Mouse (Mus musculus): ENCODE results near the gene Egf. TPM values are rescaled to one million over a fixed set of nuclear protein-coding genes. Genes with fewer than 3 reads are reported as not detected.

The Egf gene
- polyA plus RNA-seq, 1 experiment: 3.5 TPM

DNA sequence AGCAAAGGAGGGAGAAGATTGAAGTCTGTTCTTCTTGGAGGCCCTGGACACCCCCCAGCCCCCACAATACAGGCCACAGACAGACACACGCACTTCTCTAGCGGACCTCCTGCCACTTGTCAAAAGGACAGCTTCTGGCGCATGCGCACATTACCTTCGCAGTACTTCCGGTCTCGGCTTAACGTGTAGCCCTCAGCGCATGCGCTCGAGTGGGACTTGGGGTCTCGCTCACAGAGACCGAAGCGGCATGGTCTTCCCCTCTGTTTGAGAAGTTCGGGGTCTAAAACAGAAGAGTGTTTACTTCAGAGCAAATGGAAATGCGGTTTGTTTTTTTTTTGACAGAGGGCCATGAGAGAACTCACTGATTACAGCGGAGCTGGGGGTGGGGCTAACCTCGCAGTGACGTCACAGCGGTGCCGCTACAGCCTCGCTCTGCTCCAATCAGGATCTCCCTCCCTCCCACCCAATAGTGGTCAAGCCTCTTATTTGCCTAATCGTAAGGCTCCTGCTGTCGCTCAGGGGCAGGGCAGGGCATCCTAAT, 30.1 kb downstream of the Egf start:
- peak; percentile 91 for TF ChIP-seq POLR2A (IDR thresholded peaks at IDR 0.05; ENCODE audit: extremely low read depth, insufficient read depth, low read length)
- no peak for TF ChIP-seq CTCF (IDR thresholded peaks at IDR 0.05; ENCODE audit: extremely low read depth, insufficient read depth, low read length)

DNA sequence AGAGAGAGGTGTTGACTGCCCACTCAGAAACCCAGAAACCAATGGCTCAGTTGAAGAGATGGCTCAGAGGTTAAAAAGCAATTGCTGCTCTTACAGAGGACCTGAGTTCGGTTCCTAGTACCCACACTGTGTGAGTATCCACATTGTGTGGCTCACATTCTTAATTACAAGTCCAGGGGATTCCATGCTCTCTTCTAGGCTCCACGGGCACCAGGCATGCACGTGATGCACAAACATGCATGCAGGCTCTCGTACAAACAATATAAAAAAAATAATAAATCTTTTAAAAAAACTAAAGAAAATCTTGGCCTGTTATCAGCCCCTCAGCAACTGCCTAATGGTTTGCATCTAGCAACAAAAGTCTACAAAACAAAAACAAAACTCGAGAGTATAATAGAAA, 30.6 kb downstream of the Egf start:
- peak overlapping the region; percentile 86; the same call in 1 of the 2 replicates for H3K27ac ChIP-seq (ENCODE audit: insufficient read depth, low read length)
- H3K4me3 ChIP-seq (ENCODE audit: insufficient read depth, low read length): peak overlapping the region; percentile 51
- no peak for TF ChIP-seq POLR2A (IDR thresholded peaks at IDR 0.05; ENCODE audit: extremely low read depth, insufficient read depth, low read length)
- TF ChIP-seq CTCF (IDR thresholded peaks at IDR 0.05; ENCODE audit: extremely low read depth, insufficient read depth, low read length): no peak
- no peaks in the 10 kb centered on the region for H3K4me1 ChIP-seq (ENCODE audit: control insufficient read depth, insufficient read depth, low read length)

More for the DNA sequence above, 30.1 kb downstream of the Egf start:
- Histone ChIP-seq H3K4me3 (ENCODE audit: insufficient read depth, low read length) (peak overlapping the region; percentile 51), H3K4me1 (ENCODE audit: control insufficient read depth, insufficient read depth, low read length) (no peaks in the 10 kb centered on the region), H3K27ac (ENCODE audit: insufficient read depth, low read length) (peak overlapping the region; percentile 86)

DNA sequence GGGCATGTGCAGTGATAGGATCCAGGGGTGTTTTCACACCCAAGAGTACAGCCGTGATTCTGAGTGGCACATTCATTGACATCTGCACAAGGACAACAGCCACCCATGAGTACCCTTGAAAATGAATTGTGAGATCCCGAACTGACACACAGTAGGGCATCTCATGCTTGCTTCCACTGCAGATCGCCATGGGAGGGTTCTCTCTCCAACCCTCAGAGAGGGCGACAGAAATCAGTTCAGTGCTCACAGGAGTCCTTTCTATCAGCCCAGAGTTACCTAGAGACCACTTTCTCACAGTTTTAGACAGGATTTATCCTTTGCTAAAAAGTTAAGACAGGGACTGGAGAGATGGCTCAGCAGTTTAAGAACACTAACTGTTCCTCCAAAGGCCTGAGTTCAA, 31.8 kb downstream of the Egf start:
- H3K4me1 ChIP-seq (ENCODE audit: control insufficient read depth, insufficient read depth, low read length): no peaks in the 10 kb centered on the region
- TF ChIP-seq CTCF (IDR thresholded peaks at IDR 0.05; ENCODE audit: extremely low read depth, insufficient read depth, low read length) (no peak), POLR2A (IDR thresholded peaks at IDR 0.05; ENCODE audit: extremely low read depth, insufficient read depth, low read length) (no peak)
- H3K4me3 ChIP-seq (ENCODE audit: insufficient read depth, low read length): no peak overlapping the region
- H3K27ac ChIP-seq (ENCODE audit: insufficient read depth, low read length): no peak overlapping the region

DNA sequence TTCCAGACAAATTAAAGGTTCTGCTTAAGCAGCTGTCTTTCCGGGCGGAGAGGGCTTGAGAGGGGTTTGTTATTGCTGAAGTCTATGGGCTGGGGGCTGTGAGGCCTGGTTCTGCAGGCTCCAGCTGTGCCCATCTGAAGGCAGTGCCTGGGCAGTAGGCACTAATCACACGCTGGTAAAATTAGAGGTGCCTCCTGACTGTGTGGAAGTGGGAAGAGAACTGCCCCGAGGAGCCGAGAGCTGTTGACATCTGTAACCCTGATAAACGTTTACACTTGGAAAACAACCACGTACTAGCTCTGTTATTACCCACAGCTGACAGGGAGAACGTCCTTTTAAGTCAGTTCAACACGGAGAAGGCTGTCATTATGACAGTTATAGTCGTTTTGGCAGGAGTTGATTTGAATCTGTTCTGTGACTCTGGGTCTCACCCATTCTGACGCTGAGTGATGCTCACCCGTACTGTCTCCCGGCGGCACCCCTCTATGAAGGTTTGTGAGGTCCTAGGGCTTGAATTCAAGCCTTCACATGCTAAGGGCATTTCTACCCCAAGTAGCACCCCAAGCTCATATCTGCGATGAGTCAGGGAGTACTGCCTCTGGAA, 40.5 kb downstream of the Egf start:
- Histone ChIP-seq H3K4me3 (ENCODE audit: insufficient read depth, low read length) (no peak overlapping the region), H3K4me1 (ENCODE audit: control insufficient read depth, insufficient read depth, low read length) (no peaks in the 10 kb centered on the region), H3K27ac (ENCODE audit: insufficient read depth, low read length) (no peak overlapping the region)
- no peak for TF ChIP-seq POLR2A (IDR thresholded peaks at IDR 0.05; ENCODE audit: extremely low read depth, insufficient read depth, low read length)
- TF ChIP-seq CTCF (IDR thresholded peaks at IDR 0.05; ENCODE audit: extremely low read depth, insufficient read depth, low read length): no peak

DNA sequence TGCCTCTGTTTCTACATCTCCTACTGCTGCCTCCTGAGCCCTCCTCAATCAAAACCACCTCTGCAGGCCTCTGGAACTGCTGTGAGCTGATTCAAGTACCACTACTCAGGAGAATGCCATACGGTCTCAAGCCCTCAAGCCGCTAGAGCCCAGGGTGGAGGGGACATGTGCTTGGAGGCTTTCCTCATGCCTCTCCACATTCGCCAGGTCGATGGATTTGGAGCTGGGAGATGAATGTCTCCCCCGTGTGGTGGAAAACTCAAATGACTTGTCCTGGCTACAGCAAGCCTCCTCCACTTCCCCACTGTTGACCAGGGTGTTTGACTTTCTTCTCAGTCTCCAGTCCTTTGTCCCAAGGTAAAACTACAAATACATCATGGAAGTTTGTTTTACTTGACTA, 47.0 kb downstream of the Egf start:
- no peak overlapping the region for H3K27ac ChIP-seq (ENCODE audit: insufficient read depth, low read length)
- no peak overlapping the region for H3K4me3 ChIP-seq (ENCODE audit: insufficient read depth, low read length)
- TF ChIP-seq CTCF (IDR thresholded peaks at IDR 0.05; ENCODE audit: extremely low read depth, insufficient read depth, low read length): peak; percentile 72
- no peak for TF ChIP-seq POLR2A (IDR thresholded peaks at IDR 0.05; ENCODE audit: extremely low read depth, insufficient read depth, low read length)
- no peaks in the 10 kb centered on the region for H3K4me1 ChIP-seq (ENCODE audit: control insufficient read depth, insufficient read depth, low read length)

DNA sequence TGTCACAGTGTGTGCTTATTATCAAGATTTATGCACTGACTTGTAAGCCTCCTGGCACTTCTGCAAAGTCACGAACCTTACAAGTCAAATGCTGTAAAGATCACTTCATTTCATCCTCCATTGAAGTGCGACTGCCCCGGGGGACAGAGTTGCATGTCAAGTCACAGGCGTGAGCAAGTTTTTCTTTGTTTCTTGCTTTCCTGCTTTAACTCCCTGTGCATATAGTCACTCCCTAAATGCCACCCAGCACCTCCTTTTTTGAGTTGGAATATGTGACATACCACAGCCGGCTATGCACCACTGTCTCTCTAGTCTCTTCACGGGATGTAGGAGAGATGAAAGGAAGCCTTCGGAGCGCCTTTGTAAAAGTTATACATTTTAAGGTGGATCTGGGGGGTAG, 56.2 kb downstream of the Egf start:
- H3K4me1 ChIP-seq (ENCODE audit: control insufficient read depth, insufficient read depth, low read length): no peaks in the 10 kb centered on the region
- no peak overlapping the region for H3K27ac ChIP-seq (ENCODE audit: insufficient read depth, low read length)
- TF ChIP-seq CTCF (IDR thresholded peaks at IDR 0.05; ENCODE audit: extremely low read depth, insufficient read depth, low read length): no peak
- no peak for TF ChIP-seq POLR2A (IDR thresholded peaks at IDR 0.05; ENCODE audit: extremely low read depth, insufficient read depth, low read length)
- no peak overlapping the region for H3K4me3 ChIP-seq (ENCODE audit: insufficient read depth, low read length)

DNA sequence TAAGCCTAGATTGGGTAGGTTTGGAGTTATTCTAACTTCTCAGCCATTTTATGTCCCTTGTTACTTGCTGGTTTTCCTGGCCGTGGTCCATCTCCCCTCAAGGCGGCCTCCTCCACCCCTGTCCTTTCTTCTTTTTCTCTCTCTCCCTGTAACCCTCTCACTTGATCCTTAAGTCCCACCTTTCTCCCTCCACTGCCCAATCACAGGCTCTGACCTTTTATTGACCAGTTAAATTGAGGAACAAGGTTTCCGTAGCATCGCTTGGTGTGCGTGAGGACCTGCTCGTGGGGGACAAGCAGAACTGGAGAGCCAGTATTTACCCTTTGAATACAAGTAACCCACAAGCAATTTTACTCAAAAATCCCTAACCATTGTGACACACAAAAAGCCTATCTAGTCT, 56.8 kb downstream of the Egf start:
- Histone ChIP-seq H3K4me1 (ENCODE audit: control insufficient read depth, insufficient read depth, low read length) (no peaks in the 10 kb centered on the region), H3K4me3 (ENCODE audit: insufficient read depth, low read length) (no peak overlapping the region), H3K27ac (ENCODE audit: insufficient read depth, low read length) (no peak overlapping the region)
- TF ChIP-seq CTCF (IDR thresholded peaks at IDR 0.05; ENCODE audit: extremely low read depth, insufficient read depth, low read length) (no peak), POLR2A (IDR thresholded peaks at IDR 0.05; ENCODE audit: extremely low read depth, insufficient read depth, low read length) (no peak)

DNA sequence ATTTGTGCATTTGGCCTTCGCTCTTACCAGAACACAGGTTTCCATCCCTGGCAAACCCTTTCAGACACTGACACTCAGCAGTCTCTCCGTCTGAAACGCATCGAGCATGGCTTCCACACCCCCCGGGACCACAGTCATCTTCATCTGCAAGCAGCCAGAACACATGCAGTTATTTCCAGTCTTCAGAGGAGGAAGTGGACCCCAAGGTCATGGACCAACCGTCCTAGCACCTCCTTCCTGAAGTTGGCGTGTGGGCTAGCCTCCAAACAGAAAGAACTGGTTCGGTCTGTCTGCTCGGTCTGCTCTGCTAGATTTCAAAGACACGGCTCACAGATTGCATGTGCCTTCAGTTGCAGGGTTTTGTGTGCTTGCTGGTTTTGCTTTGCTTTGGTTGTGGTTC, 57.4 kb downstream of the Egf start:
- Histone ChIP-seq H3K27ac (ENCODE audit: insufficient read depth, low read length) (no peak overlapping the region), H3K4me3 (ENCODE audit: insufficient read depth, low read length) (no peak overlapping the region), H3K4me1 (ENCODE audit: control insufficient read depth, insufficient read depth, low read length) (no peaks in the 10 kb centered on the region)
- TF ChIP-seq CTCF (IDR thresholded peaks at IDR 0.05; ENCODE audit: extremely low read depth, insufficient read depth, low read length) (no peak), POLR2A (IDR thresholded peaks at IDR 0.05; ENCODE audit: extremely low read depth, insufficient read depth, low read length) (no peak)

DNA sequence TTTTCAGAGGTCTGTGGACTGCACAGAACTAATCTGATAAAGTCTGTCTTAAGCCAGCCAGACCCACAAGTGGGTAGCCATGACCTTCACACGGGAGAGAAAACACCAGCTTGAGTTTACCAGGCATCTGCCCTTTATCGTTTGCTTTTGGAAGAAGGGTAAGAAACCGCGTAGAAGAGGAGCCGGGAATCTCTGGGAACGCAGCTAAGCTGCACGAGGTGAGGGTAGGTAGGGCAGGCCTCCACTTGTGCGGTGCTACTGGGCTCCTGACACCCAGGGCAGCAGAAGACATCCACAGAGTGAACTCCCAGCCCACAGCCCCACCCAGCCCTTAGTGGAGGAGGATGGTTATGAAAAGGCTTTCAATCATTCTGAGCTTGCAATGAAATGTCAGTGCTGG, 59.2 kb downstream of the Egf start:
- TF ChIP-seq CTCF (IDR thresholded peaks at IDR 0.05; ENCODE audit: extremely low read depth, insufficient read depth, low read length): no peak
- TF ChIP-seq POLR2A (IDR thresholded peaks at IDR 0.05; ENCODE audit: extremely low read depth, insufficient read depth, low read length): no peak
- Histone ChIP-seq H3K4me3 (ENCODE audit: insufficient read depth, low read length) (no peak overlapping the region), H3K27ac (ENCODE audit: insufficient read depth, low read length) (no peak overlapping the region), H3K4me1 (ENCODE audit: control insufficient read depth, insufficient read depth, low read length) (no peaks in the 10 kb centered on the region)

DNA sequence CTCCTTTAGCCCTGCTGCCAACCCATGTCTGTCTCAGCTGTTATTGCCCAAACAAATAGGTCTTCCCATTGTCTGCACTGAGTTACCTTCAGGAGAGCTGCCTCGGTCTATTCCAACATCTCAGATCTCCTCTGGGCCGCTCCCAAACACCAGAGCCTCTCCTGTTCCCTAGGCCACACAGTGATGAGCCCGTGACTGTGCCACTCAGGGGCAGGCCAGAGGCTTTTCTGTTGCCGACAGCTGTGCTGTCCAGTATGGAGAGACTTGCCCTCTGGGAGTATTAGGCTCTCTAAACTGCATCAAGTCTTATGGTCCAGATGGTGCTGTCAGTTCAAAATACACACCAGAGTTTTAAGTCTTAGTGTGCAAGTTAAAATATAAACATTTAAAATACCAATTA, 61.5 kb downstream of the Egf start:
- Histone ChIP-seq H3K4me3 (ENCODE audit: insufficient read depth, low read length) (no peak overlapping the region), H3K27ac (ENCODE audit: insufficient read depth, low read length) (no peak overlapping the region), H3K4me1 (ENCODE audit: control insufficient read depth, insufficient read depth, low read length) (no peaks in the 10 kb centered on the region)
- no peak for TF ChIP-seq CTCF (IDR thresholded peaks at IDR 0.05; ENCODE audit: extremely low read depth, insufficient read depth, low read length)
- no peak for TF ChIP-seq POLR2A (IDR thresholded peaks at IDR 0.05; ENCODE audit: extremely low read depth, insufficient read depth, low read length)

Data from cortical plate, adult 2 months (tissue).